Mouse (Mus musculus) liver, embryonic 13.5 days (tissue): ENCODE measurements around the gene Pecr. TPM values are rescaled to one million over a fixed set of nuclear protein-coding genes. Genes with fewer than 3 reads are reported as not detected.
A peak's percentile ranks its signal among the peaks of the same experiment; 100 is the strongest.

Source experiments
- ATAC-seq: fragments of 200-750 bp; cut with Nextera tagmentation; 2 replicates; pipeline ENCODE4 v1.8.0; 2017; ENCODE audit warnings: low read depth, mild to moderate bottlenecking, moderate number of reproducible peaks, moderate library complexity
- DNase-seq: peaks from one replicate; pipeline ENCODE4 v3.0.0; 2022
- H3K27ac ChIP-seq: fragments of 300-500 bp; sonication (generic); 2 replicates; pipeline ENCODE4 v1.5.1; 2015; ENCODE audit warnings: moderate library complexity, mild to moderate bottlenecking, inconsistent platforms
- H3K27me3 ChIP-seq: fragments of 300-500 bp; sonication (generic); 2 replicates; pipeline ENCODE4 v1.6.1; 2015; ENCODE audit warnings: mild to moderate bottlenecking, inconsistent platforms
- H3K36me3 ChIP-seq: fragments of 300-500 bp; sonication (generic); 2 replicates; pipeline ENCODE4 v1.6.1; 2015; ENCODE audit warnings: mild to moderate bottlenecking, inconsistent platforms
- H3K4me1 ChIP-seq: fragments of 300-500 bp; sonication (generic); replicated peaks from 2 replicates; pipeline ENCODE4 v1.6.1; 2015; ENCODE audit warnings: inconsistent platforms
- H3K4me2 ChIP-seq: fragments of 300-500 bp; sonication (generic); 2 replicates; pipeline ENCODE4 v1.6.1; 2015; ENCODE audit warnings: inconsistent platforms, mild to moderate bottlenecking, moderate library complexity
- H3K4me3 ChIP-seq: fragments of 300-500 bp; sonication (generic); replicated peaks from 2 replicates; pipeline ENCODE4 v1.5.1; 2015; ENCODE audit warnings: mild to moderate bottlenecking, inconsistent platforms
- H3K9ac ChIP-seq: fragments of 300-500 bp; sonication (generic); 2 replicates; pipeline ENCODE4 v1.6.1; 2015; ENCODE audit warnings: mild to moderate bottlenecking, inconsistent platforms
- H3K9me3 ChIP-seq: fragments of 300-500 bp; sonication (generic); replicated peaks from 2 replicates; pipeline ENCODE4 v1.6.1; 2016; ENCODE audit warnings: inconsistent platforms
- WGBS: fragments of 180-500 bp; shearing (Covaris S2); methylation state at CpG from one replicate; pipeline ENCODE4 v1.1.7; 2015; ENCODE audit not compliant: insufficient replicate concordance; 5-methylcytosine and 5-hydroxymethylcytosine counted together
- polyA plus RNA-seq: library from polyadenylated mRNA; unstranded; fragments of >200 nt; fragmentation: Nextera tagmentation; extraction: Ambion mirVana; gene quantifications from 2 replicates; pipeline ENCODE4 v1.2.1, GENCODE M21; 2015

Pecr gene
- polyA plus RNA-seq, 1 experiment from 2014 or later, result 42.6 TPM

GRCm38 (mm10) chr1:72307317-72307798 lies 23.2 kb upstream of the Pecr start, which contains the start of gene Xrcc5:
Gene Xrcc5, plus strand, starts transcription at chr1:72307421.
- H3K4me1 ChIP-seq, result peaks cover 19% of the 10 kb centered on the region
- peak; percentile 96 for ATAC-seq
- H3K9ac ChIP-seq, result peak within 1 kb of the TSS; percentile 77
- WGBS, result under 1% methylated on average over 21 of the region's 21 CpGs
- H3K27me3 ChIP-seq, result no peaks in the 10 kb centered on the region
- H3K36me3 ChIP-seq, result peaks cover 9% of the 10 kb centered on the region; the same call in 1 of the 2 replicates
- H3K4me2 ChIP-seq, result peak within 1 kb of the TSS; percentile 79
- H3K9me3 ChIP-seq, result no peaks in the 10 kb centered on the region
- peak within 1 kb of the TSS; percentile 87 for H3K27ac ChIP-seq
- H3K4me3 ChIP-seq, result peak within 1 kb of the TSS; percentile 75
- DNase-seq, result peak; percentile 86

- peak overlapping the region; percentile 77 for H3K9ac ChIP-seq
- DNase-seq (no peak), ATAC-seq (peak; percentile 78)
- peak overlapping the region; percentile 87 for H3K27ac ChIP-seq
- H3K4me1 ChIP-seq, result peaks cover 19% of the 10 kb centered on the region
- H3K36me3 ChIP-seq, result peaks cover 3% of the 10 kb centered on the region; the same call in 1 of the 2 replicates
- no peaks in the 10 kb centered on the region for H3K27me3 ChIP-seq
- WGBS, result 3% methylated on average over 11 of the region's 11 CpGs
- H3K4me3 ChIP-seq, result peak overlapping the region; percentile 75
- peak overlapping the region; percentile 79 for H3K4me2 ChIP-seq
- no peaks in the 10 kb centered on the region for H3K9me3 ChIP-seq
Observed at GRCm38 (mm10) chr1:72306679-72307181, 22.6 kb upstream of the Pecr start.

GRCm38 (mm10) chr1:72306241-72306640 lies 22.1 kb upstream of the Pecr start:
- no peak for ATAC-seq
- H3K9ac ChIP-seq, result peak overlapping the region; percentile 19; the same call in 1 of the 2 replicates
- H3K27me3 ChIP-seq, result no peaks in the 10 kb centered on the region
- DNase-seq, result no peak
- no peaks in the 10 kb centered on the region for H3K36me3 ChIP-seq
- peak overlapping the region; percentile 79 for H3K4me2 ChIP-seq
- no peak overlapping the region for H3K27ac ChIP-seq
- peak overlapping the region; percentile 75; the same call in 1 of the 2 replicates for H3K4me3 ChIP-seq
- H3K9me3 ChIP-seq, result no peaks in the 10 kb centered on the region
- 60% methylated on average over 3 of the region's 3 CpGs for WGBS
- peaks cover 19% of the 10 kb centered on the region for H3K4me1 ChIP-seq

- no peak overlapping the region for H3K4me2 ChIP-seq
- no peaks in the 10 kb centered on the region for H3K36me3 ChIP-seq
- 59% methylated on average over 1 of the region's 1 CpGs for WGBS
- DNase-seq (no peak), ATAC-seq (no peak)
- no peak overlapping the region for H3K9ac ChIP-seq
- H3K27ac ChIP-seq, result no peak overlapping the region
- H3K9me3 ChIP-seq, result no peaks in the 10 kb centered on the region
- H3K27me3 ChIP-seq, result no peaks in the 10 kb centered on the region
- peaks cover 7% of the 10 kb centered on the region; the same call in 1 of the 2 replicates for H3K4me1 ChIP-seq
- H3K4me3 ChIP-seq, result no peak overlapping the region
Observed at GRCm38 (mm10) chr1:72301845-72302244, 17.7 kb upstream of the Pecr start.

- 53% methylated on average over 8 of the region's 8 CpGs for WGBS
Observed at GRCm38 (mm10) chr1:72295746-72296145, 11.6 kb upstream of the Pecr start.

GRCm38 (mm10) chr1:72293869-72294663 lies 10.0 kb upstream of the Pecr start:
- DNase-seq, result no peak
- Histone ChIP-seq H3K9ac (no peak overlapping the region), H3K4me1 (no peaks in the 10 kb centered on the region), H3K9me3 (no peaks in the 10 kb centered on the region), H3K36me3 (no peaks in the 10 kb centered on the region), H3K4me2 (no peak overlapping the region), H3K4me3 (no peak overlapping the region), H3K27me3 (no peaks in the 10 kb centered on the region), H3K27ac (no peak overlapping the region)
- 46% methylated on average over 4 of the region's 4 CpGs for WGBS
- ATAC-seq, result no peak

More at GRCm38 (mm10) chr1:72295746-72296145, 11.6 kb upstream of the Pecr start:
- Histone ChIP-seq H3K27ac (no peak overlapping the region), H3K9ac (no peak overlapping the region), H3K27me3 (no peaks in the 10 kb centered on the region), H3K36me3 (no peaks in the 10 kb centered on the region), H3K4me2 (no peak overlapping the region), H3K4me3 (no peak overlapping the region), H3K9me3 (no peaks in the 10 kb centered on the region), H3K4me1 (no peaks in the 10 kb centered on the region)
- ATAC-seq (no peak), DNase-seq (no peak)

- H3K4me1 ChIP-seq, result no peaks in the 10 kb centered on the region; the same call in 1 of the 2 replicates
Observed at GRCm38 (mm10) chr1:72291925-72292324, 7.8 kb upstream of the Pecr start.

GRCm38 (mm10) chr1:72291421-72291820 lies 7.3 kb upstream of the Pecr start:
- WGBS, result 72% methylated on average over 4 of the region's 4 CpGs
- no peak for ATAC-seq

More at GRCm38 (mm10) chr1:72291925-72292324, 7.8 kb upstream of the Pecr start:
- Histone ChIP-seq H3K4me2 (no peak overlapping the region), H3K27me3 (no peaks in the 10 kb centered on the region), H3K36me3 (no peaks in the 10 kb centered on the region), H3K4me3 (no peak overlapping the region), H3K9me3 (no peaks in the 10 kb centered on the region), H3K27ac (no peak overlapping the region), H3K9ac (no peak overlapping the region)
- DNase-seq, result no peak
- ATAC-seq, result no peak
- WGBS, result 61% methylated on average over 2 of the region's 2 CpGs

GRCm38 (mm10) chr1:72290896-72291295 lies 6.8 kb upstream of the Pecr start:
- no peak overlapping the region for H3K9ac ChIP-seq
- DNase-seq, result no peak
- no peak for ATAC-seq
- H3K27me3 ChIP-seq, result no peaks in the 10 kb centered on the region
- H3K4me3 ChIP-seq, result no peak overlapping the region
- peaks cover 4% of the 10 kb centered on the region; the same call in 1 of the 2 replicates for H3K4me1 ChIP-seq
- no peaks in the 10 kb centered on the region for H3K36me3 ChIP-seq
- no peak overlapping the region for H3K27ac ChIP-seq
- H3K4me2 ChIP-seq, result no peak overlapping the region
- 83% methylated on average over 4 of the region's 4 CpGs for WGBS
- H3K9me3 ChIP-seq, result no peaks in the 10 kb centered on the region

More at GRCm38 (mm10) chr1:72291421-72291820, 7.3 kb upstream of the Pecr start:
- Histone ChIP-seq H3K27me3 (no peaks in the 10 kb centered on the region), H3K9ac (no peak overlapping the region), H3K4me3 (no peak overlapping the region), H3K9me3 (no peaks in the 10 kb centered on the region), H3K36me3 (no peaks in the 10 kb centered on the region), H3K27ac (no peak overlapping the region), H3K4me1 (peaks cover 4% of the 10 kb centered on the region; the same call in 1 of the 2 replicates), H3K4me2 (no peak overlapping the region)
- no peak for DNase-seq

GRCm38 (mm10) chr1:72288527-72289150 lies 4.5 kb upstream of the Pecr start:
- ATAC-seq (0 out of 2 replicates have a peak, but pooled peaks have one; percentile 15), DNase-seq (no peak)
- no peak overlapping the region for H3K4me3 ChIP-seq
- H3K27ac ChIP-seq, result peak overlapping the region; percentile 57
- 57% methylated on average over 4 of the region's 4 CpGs for WGBS
- H3K36me3 ChIP-seq, result no peaks in the 10 kb centered on the region
- peaks cover 13% of the 10 kb centered on the region for H3K4me1 ChIP-seq
- no peak overlapping the region for H3K4me2 ChIP-seq
- no peaks in the 10 kb centered on the region for H3K9me3 ChIP-seq
- H3K27me3 ChIP-seq, result peaks cover 15% of the 10 kb centered on the region
- no peak overlapping the region for H3K9ac ChIP-seq

- peak overlapping the region; percentile 57 for H3K27ac ChIP-seq
- no peak overlapping the region for H3K4me3 ChIP-seq
- no peak overlapping the region for H3K4me2 ChIP-seq
- no peak overlapping the region for H3K9ac ChIP-seq
- H3K27me3 ChIP-seq, result peaks cover 15% of the 10 kb centered on the region
- DNase-seq (no peak), ATAC-seq (no peak)
- no peaks in the 10 kb centered on the region for H3K36me3 ChIP-seq
- 60% methylated on average over 4 of the region's 4 CpGs for WGBS
- peaks cover 19% of the 10 kb centered on the region for H3K4me1 ChIP-seq
- no peaks in the 10 kb centered on the region for H3K9me3 ChIP-seq
Observed at GRCm38 (mm10) chr1:72287893-72288292, 3.8 kb upstream of the Pecr start.
